Mouse (Mus musculus) spleen, postnatal 4 days (tissue): ENCODE results near the gene Medag.

Experiments
- DNase-seq, 2 experiments: peaks; one replicate each; pipeline ENCODE4 v3.0.0; 2022; ENCODE audit warnings: low spot score in 2 of 2

The Medag gene

GRCm38 (mm10) chr5:149411509-149412193 lies at the start of gene Medag:
TSS of gene Medag (plus strand) at chr5:149411749.
- DNase-seq: no peak

- no peak for DNase-seq
Measured at GRCm38 (mm10) chr5:149362626-149363025, 48.9 kb upstream of the Medag start.

- peak in 1 of 2 experiments; percentile 51 for DNase-seq
Measured at GRCm38 (mm10) chr5:149363903-149364755, 47.4 kb upstream of the Medag start.

- no peak for DNase-seq
Measured at GRCm38 (mm10) chr5:149367011-149367410, 44.5 kb upstream of the Medag start.

- DNase-seq: no peak
Measured at GRCm38 (mm10) chr5:149367544-149368466, 43.7 kb upstream of the Medag start.

GRCm38 (mm10) chr5:149368575-149369312 lies 42.8 kb upstream of the Medag start:
- no peak for DNase-seq

- DNase-seq: no peak
Measured at GRCm38 (mm10) chr5:149369373-149370035, 42.0 kb upstream of the Medag start.

GRCm38 (mm10) chr5:149372018-149372417 lies 39.5 kb upstream of the Medag start:
- no peak for DNase-seq

GRCm38 (mm10) chr5:149373224-149373623 lies 38.3 kb upstream of the Medag start:
- DNase-seq: no peak

GRCm38 (mm10) chr5:149374026-149374425 lies 37.5 kb upstream of the Medag start:
- DNase-seq: peak in 1 of 2 experiments; percentile 18

GRCm38 (mm10) chr5:149375074-149375888 lies 36.3 kb upstream of the Medag start:
- DNase-seq: no peak

GRCm38 (mm10) chr5:149375889-149376212 lies 35.7 kb upstream of the Medag start:
- DNase-seq: peak; percentile 78 to 92

- DNase-seq: no peak
Measured at GRCm38 (mm10) chr5:149376367-149376766, 35.2 kb upstream of the Medag start.

GRCm38 (mm10) chr5:149377253-149377652 lies 34.3 kb upstream of the Medag start:
- DNase-seq: no peak

GRCm38 (mm10) chr5:149378566-149378965 lies 33.0 kb upstream of the Medag start:
- no peak for DNase-seq

GRCm38 (mm10) chr5:149379131-149379784 lies 32.3 kb upstream of the Medag start:
- DNase-seq: no peak

GRCm38 (mm10) chr5:149379861-149380260 lies 31.7 kb upstream of the Medag start:
- no peak for DNase-seq

GRCm38 (mm10) chr5:149380388-149380916 lies 31.1 kb upstream of the Medag start:
- no peak for DNase-seq

- DNase-seq: no peak
Measured at GRCm38 (mm10) chr5:149381948-149382347, 29.6 kb upstream of the Medag start.
